29 mouse cellular contexts compared by ENCODE assay signal in genomic region chr17:31224591-31224990, GRCm38 (mm10). TPM values are rescaled to one million over a fixed set of nuclear protein-coding genes. Genes with fewer than 3 reads are reported as not detected.
DNase-seq lines count a peak whose midpoint lies in the region; ATAC-seq and TF ChIP-seq lines count a peak whose summit lies in the region.
"Had no signal": no experiment of that assay in that cellular context is flagged by ENCODE, and none has a peak within 500 bp of the region (broad histone marks: within the 10 kb centered on the region; RNA-seq: fewer than 3 reads in every experiment).

No protein-coding gene starts in this region.

- peaks cover 18% of the 10 kb centered on the region for H3K4me1 ChIP-seq in liver, postnatal 0 days (ENCODE audit: insufficient read depth)
- peaks cover 22% of the 10 kb centered on the region for H3K4me1 ChIP-seq in liver, embryonic 11.5 days (replicated peaks; ENCODE audit: control insufficient read depth, insufficient read depth, low read length)
- H3K4me1 ChIP-seq in bone marrow, adult 2 months (ENCODE audit: control insufficient read depth, insufficient read depth, low read length): peaks cover 15% of the 10 kb centered on the region
- no peaks in the 10 kb centered on the region for H3K4me1 ChIP-seq in hindbrain, postnatal 0 days (ENCODE audit: insufficient read depth, low read length)
- H3K4me1 ChIP-seq in midbrain, embryonic 11.5 days (ENCODE audit: control insufficient read depth, insufficient read depth, low read length): no peaks in the 10 kb centered on the region
- H3K4me1 ChIP-seq: forebrain, embryonic 15.5 days; heart, embryonic 12.5 days; hindbrain, embryonic 15.5 days; limb, embryonic 15.5 days; neural tube, embryonic 15.5 days had no signal

- peak overlapping the region; percentile 39; the same call in 1 of the 2 replicates for H3K27ac ChIP-seq in liver, postnatal 0 days (ENCODE audit: low read depth)
- H3K27ac ChIP-seq in liver, embryonic 11.5 days (ENCODE audit: low read depth, low read length): no peak overlapping the region
- peak overlapping the region; percentile 34; the same call in 1 of the 2 replicates for H3K27ac ChIP-seq in bone marrow, adult 2 months (ENCODE audit: control insufficient read depth, insufficient read depth, low read depth, low read length, poor library complexity)
- no peak overlapping the region for H3K27ac ChIP-seq in hindbrain, postnatal 0 days
- H3K27ac ChIP-seq in midbrain, embryonic 11.5 days (ENCODE audit: low read depth, low read length): no peak overlapping the region
- H3K27ac ChIP-seq: forebrain, embryonic 15.5 days; hindbrain, embryonic 15.5 days; kidney, postnatal 0 days; limb, embryonic 15.5 days; lung, embryonic 15.5 days; neural tube, embryonic 15.5 days; stomach, postnatal 0 days had no signal

- ATAC-seq in liver, postnatal 0 days: no peak
- no peak for ATAC-seq in liver, embryonic 11.5 days (replicated peaks; ENCODE audit: low FRiP score)
- ATAC-seq in hindbrain, postnatal 0 days: no peak
- ATAC-seq in midbrain, embryonic 11.5 days (ENCODE audit: low FRiP score): no peak
- ATAC-seq: forebrain, embryonic 15.5 days had no signal

- H3K27me3 ChIP-seq in liver, postnatal 0 days (ENCODE audit: insufficient read depth, low read length): no peaks in the 10 kb centered on the region
- no peaks in the 10 kb centered on the region for H3K27me3 ChIP-seq in liver, embryonic 11.5 days (replicated peaks; ENCODE audit: control insufficient read depth, insufficient read depth, low read length)
- no peaks in the 10 kb centered on the region for H3K27me3 ChIP-seq in splenic B cell, adult 2 months (ENCODE audit: control insufficient read depth, insufficient read depth, low read length, poor library complexity, severe bottlenecking)
- no peaks in the 10 kb centered on the region for H3K27me3 ChIP-seq in hindbrain, postnatal 0 days (ENCODE audit: insufficient read depth, low read length)
- no peaks in the 10 kb centered on the region for H3K27me3 ChIP-seq in midbrain, embryonic 11.5 days (ENCODE audit: control insufficient read depth, insufficient read depth, low read length)
- H3K27me3 ChIP-seq: forebrain, embryonic 15.5 days; hindbrain, embryonic 15.5 days; lung, embryonic 15.5 days; neural tube, embryonic 15.5 days had no signal

- no peak for TF ChIP-seq POLR2A in bone marrow, adult 2 months (IDR thresholded peaks at IDR 0.05; ENCODE audit: borderline replicate concordance, control insufficient read depth, low read depth, low read length)

- H3K9me3 ChIP-seq in liver, postnatal 0 days (ENCODE audit: low read length): no peaks in the 10 kb centered on the region
- H3K9me3 ChIP-seq in liver, embryonic 11.5 days (ENCODE audit: control insufficient read depth, low read length): no peaks in the 10 kb centered on the region
- H3K9me3 ChIP-seq in hindbrain, postnatal 0 days (ENCODE audit: low read length): no peaks in the 10 kb centered on the region
- no peaks in the 10 kb centered on the region for H3K9me3 ChIP-seq in midbrain, embryonic 11.5 days (ENCODE audit: control insufficient read depth, low read length)
- H3K9me3 ChIP-seq: forebrain, embryonic 15.5 days; heart, embryonic 12.5 days; hindbrain, embryonic 15.5 days; limb, embryonic 15.5 days; lung, embryonic 15.5 days; neural tube, embryonic 15.5 days had no signal

- TF ChIP-seq CTCF in liver, postnatal 0 days (IDR thresholded peaks at IDR 0.05; ENCODE audit: low read depth): no peak
- TF ChIP-seq CTCF in bone marrow, adult 2 months (IDR thresholded peaks at IDR 0.05; ENCODE audit: control insufficient read depth, insufficient read depth, low read length): no peak
- TF ChIP-seq CTCF in hindbrain, postnatal 0 days (IDR thresholded peaks at IDR 0.05; ENCODE audit: low read depth): no peak

- no peak overlapping the region for H3K9ac ChIP-seq in liver, postnatal 0 days (replicated peaks)
- no peak overlapping the region for H3K9ac ChIP-seq in liver, embryonic 11.5 days (ENCODE audit: low read depth, low read length)
- no peak overlapping the region for H3K9ac ChIP-seq in hindbrain, postnatal 0 days (replicated peaks; ENCODE audit: low read length)
- no peak overlapping the region for H3K9ac ChIP-seq in midbrain, embryonic 11.5 days (ENCODE audit: low read length)
- H3K9ac ChIP-seq: forebrain, embryonic 15.5 days; heart, embryonic 12.5 days; hindbrain, embryonic 15.5 days; limb, embryonic 15.5 days; lung, embryonic 15.5 days; neural tube, embryonic 15.5 days had no signal

- TF ChIP-seq EP300 in liver, postnatal 0 days (IDR thresholded peaks at IDR 0.05; ENCODE audit: low read depth): no peak

- H3K36me3 ChIP-seq in liver, postnatal 0 days (replicated peaks; ENCODE audit: insufficient read depth, low read length): no peaks in the 10 kb centered on the region; the same call in 1 of the 2 replicates
- no peaks in the 10 kb centered on the region; the same call in 1 of the 2 replicates for H3K36me3 ChIP-seq in liver, embryonic 11.5 days (ENCODE audit: control insufficient read depth, insufficient read depth, low read length)
- H3K36me3 ChIP-seq in splenic B cell, adult 2 months (ENCODE audit: control insufficient read depth, insufficient read depth, low read length, poor library complexity, severe bottlenecking): no peaks in the 10 kb centered on the region
- no peaks in the 10 kb centered on the region for H3K36me3 ChIP-seq in hindbrain, postnatal 0 days (ENCODE audit: insufficient read depth, low read length)
- no peaks in the 10 kb centered on the region for H3K36me3 ChIP-seq in midbrain, embryonic 11.5 days (ENCODE audit: control insufficient read depth, insufficient read depth, low read length)
- H3K36me3 ChIP-seq: forebrain, embryonic 15.5 days; G1E; heart, embryonic 12.5 days; hindbrain, embryonic 15.5 days; limb, embryonic 15.5 days; lung, embryonic 15.5 days; neural tube, embryonic 15.5 days had no signal

- 58% methylated on average over 8 of the region's 8 CpGs for WGBS in liver, postnatal 0 days (ENCODE audit: insufficient replicate concordance)
- 69% methylated on average over 8 of the region's 8 CpGs for WGBS in liver, embryonic 11.5 days
- WGBS in bone marrow, adult 2 months: 33% methylated on average over 8 of the region's 8 CpGs
- WGBS in hindbrain, postnatal 0 days: 85% methylated on average over 8 of the region's 8 CpGs
- 85% methylated on average over 8 of the region's 8 CpGs for WGBS in midbrain, embryonic 11.5 days

- no peak overlapping the region for H3K4me2 ChIP-seq in liver, postnatal 0 days (ENCODE audit: low read depth, low read length)
- H3K4me2 ChIP-seq in liver, embryonic 11.5 days: no peak overlapping the region
- no peak overlapping the region for H3K4me2 ChIP-seq in hindbrain, postnatal 0 days (ENCODE audit: low read depth, low read length)
- H3K4me2 ChIP-seq in midbrain, embryonic 11.5 days: no peak overlapping the region
- H3K4me2 ChIP-seq: forebrain, embryonic 15.5 days; heart, embryonic 12.5 days; hindbrain, embryonic 15.5 days; limb, embryonic 15.5 days; lung, embryonic 15.5 days; neural tube, embryonic 15.5 days had no signal

- H3K4me3 ChIP-seq in liver, postnatal 0 days (ENCODE audit: low read depth, low read length): no peak overlapping the region
- no peak overlapping the region for H3K4me3 ChIP-seq in liver, embryonic 11.5 days (ENCODE audit: low read depth, low read length)
- H3K4me3 ChIP-seq in bone marrow, adult 2 months (replicated peaks; ENCODE audit: control insufficient read depth, low read depth, low read length): no peak overlapping the region
- H3K4me3 ChIP-seq in hindbrain, postnatal 0 days (ENCODE audit: low read length): no peak overlapping the region
- no peak overlapping the region for H3K4me3 ChIP-seq in midbrain, embryonic 11.5 days (ENCODE audit: low read depth, low read length)
- H3K4me3 ChIP-seq: forebrain, embryonic 15.5 days; heart, embryonic 12.5 days; hindbrain, embryonic 15.5 days; limb, embryonic 15.5 days; lung, embryonic 15.5 days; neural tube, embryonic 15.5 days had no signal

- intact Hi-C loops in left cerebral cortex, postnatal 25 days (cut with DNase I): no loop called here

- no peak for DNase-seq in liver, postnatal 0 days
- DNase-seq in liver, embryonic 11.5 days (ENCODE audit: low spot score): no peak
- DNase-seq in splenic B cell, adult 2 months (ENCODE audit: low read depth, low spot score): peak; percentile 33
- no peak for DNase-seq in hindbrain, postnatal 0 days (ENCODE audit: low spot score)
- DNase-seq in left cerebral cortex, postnatal 25 days (ENCODE audit: low spot score in 2 of 2): no peak
- DNase-seq in midbrain, embryonic 11.5 days (ENCODE audit: low spot score, missing footprints): no peak
- DNase-seq: adrenal gland, postnatal 25 days; cerebellum, adult 11-12 months; cerebellum, postnatal 25 days; embryo, embryonic 11 days; gastrocnemius, postnatal 36 days; kidney, adult 18-20 months; midbrain, embryonic 14.5 days; right cerebral cortex, postnatal 25 days had no signal

RNA-seq across cellular contexts. Expression of gene Ubash3a, which starts 16.9 kb away (rescaled TPM):
- 4.2 and 4.6 TPM in 2 replicates for polyA plus RNA-seq in liver, postnatal 0 days (2015; fragmentation: Nextera tagmentation; extraction: Ambion mirVana)
- 37.9 and 42.5 TPM in 2 replicates for polyA plus RNA-seq in liver, embryonic 11.5 days (2014; fragmentation: Nextera tagmentation; extraction: Ambion mirVana)
- 7.3 and 13.0 TPM in 2 replicates for polyA plus RNA-seq in bone marrow, adult 2 months (2011; ENCODE audit: insufficient read depth, insufficient read length, low replicate concordance, missing spikeins)
- 0.21 TPM in 1 of 2 replicates, not detected in the other for total RNA-seq in hindbrain, postnatal 0 days (2014; rRNA removed)
- polyA plus RNA-seq in hindbrain, postnatal 0 days (2015; fragmentation: Nextera tagmentation; extraction: Ambion mirVana): not detected in 2 replicates
- not detected for total RNA-seq in left cerebral cortex, postnatal 25 days (2021)
- polyA plus RNA-seq in midbrain, embryonic 11.5 days (2014; fragmentation: Nextera tagmentation; extraction: Ambion mirVana): 0.59 TPM in 1 of 2 replicates, not detected in the other
- total RNA-seq: adrenal gland, postnatal 25 days; heart, postnatal 25 days; left cerebral cortex, postnatal 36 days had no signal
- polyA plus RNA-seq: G1E; hindbrain, embryonic 15.5 days; midbrain, embryonic 14.5 days; neural tube, embryonic 15.5 days had no signal

RNA-seq across cellular contexts. Expression of gene Tmprss3, which starts 25.8 kb away (rescaled TPM):
- polyA plus RNA-seq in liver, postnatal 0 days (2015; fragmentation: Nextera tagmentation; extraction: Ambion mirVana): 0.62 and 0.73 TPM in 2 replicates
- 0.12 and 0.45 TPM in 2 replicates for polyA plus RNA-seq in liver, embryonic 11.5 days (2014; fragmentation: Nextera tagmentation; extraction: Ambion mirVana)
- polyA plus RNA-seq in bone marrow, adult 2 months (2011; ENCODE audit: insufficient read depth, insufficient read length, low replicate concordance, missing spikeins): 4.2 and 4.3 TPM in 2 replicates
- 0.10 TPM in 1 of 2 replicates, not detected in the other for total RNA-seq in hindbrain, postnatal 0 days (2014; rRNA removed)
- polyA plus RNA-seq in hindbrain, postnatal 0 days (2015; fragmentation: Nextera tagmentation; extraction: Ambion mirVana): 0.14 and 0.23 TPM in 2 replicates
- total RNA-seq in left cerebral cortex, postnatal 25 days (2021): under 1 TPM in 1 of 2 experiments, not detected in 1; 0.14 TPM
- polyA plus RNA-seq in midbrain, embryonic 11.5 days (2014; fragmentation: Nextera tagmentation; extraction: Ambion mirVana): 0.10 and 0.16 TPM in 2 replicates
- total RNA-seq: adrenal gland, postnatal 25 days; G1E; gastrocnemius, postnatal 36 days; heart, postnatal 25 days; left cerebral cortex, postnatal 36 days had no signal
- polyA plus RNA-seq: forebrain, embryonic 15.5 days; G1E; heart, embryonic 12.5 days; hindbrain, embryonic 15.5 days; midbrain, embryonic 14.5 days had no signal

RNA-seq across cellular contexts. Expression of gene Rsph1, which starts 52.6 kb away (rescaled TPM):
- 0.90 and 1.0 TPM in 2 replicates for polyA plus RNA-seq in liver, postnatal 0 days (2015; fragmentation: Nextera tagmentation; extraction: Ambion mirVana)
- polyA plus RNA-seq in liver, embryonic 11.5 days (2014; fragmentation: Nextera tagmentation; extraction: Ambion mirVana): 0.40 and 0.88 TPM in 2 replicates
- 5.8 and 10.4 TPM in 2 replicates for polyA plus RNA-seq in bone marrow, adult 2 months (2011; ENCODE audit: insufficient read depth, insufficient read length, low replicate concordance, missing spikeins)
- 0.50 and 1.3 TPM in 2 replicates for total RNA-seq in hindbrain, postnatal 0 days (2014; rRNA removed)
- polyA plus RNA-seq in hindbrain, postnatal 0 days (2015; fragmentation: Nextera tagmentation; extraction: Ambion mirVana): 8.9 TPM in 2 replicates
- 10 to 100 TPM; 16.7 to 17.7 TPM for total RNA-seq in left cerebral cortex, postnatal 25 days (2021)
- 0.63 and 1.7 TPM in 2 replicates for polyA plus RNA-seq in midbrain, embryonic 11.5 days (2014; fragmentation: Nextera tagmentation; extraction: Ambion mirVana)
- total RNA-seq: G1E had no signal
- polyA plus RNA-seq: G1E had no signal

RNA-seq across cellular contexts. Expression of gene Tff1, which starts 59.5 kb away (rescaled TPM):
- polyA plus RNA-seq in liver, postnatal 0 days (2015; fragmentation: Nextera tagmentation; extraction: Ambion mirVana): not detected in 2 replicates
- not detected in 2 replicates for polyA plus RNA-seq in liver, embryonic 11.5 days (2014; fragmentation: Nextera tagmentation; extraction: Ambion mirVana)
- polyA plus RNA-seq in bone marrow, adult 2 months (2011; ENCODE audit: insufficient read depth, insufficient read length, low replicate concordance, missing spikeins): not detected in 2 replicates
- total RNA-seq in hindbrain, postnatal 0 days (2014; rRNA removed): not detected in 2 replicates
- not detected in 2 replicates for polyA plus RNA-seq in hindbrain, postnatal 0 days (2015; fragmentation: Nextera tagmentation; extraction: Ambion mirVana)
- not detected for total RNA-seq in left cerebral cortex, postnatal 25 days (2021)
- polyA plus RNA-seq in midbrain, embryonic 11.5 days (2014; fragmentation: Nextera tagmentation; extraction: Ambion mirVana): not detected in 2 replicates
- total RNA-seq: adrenal gland, postnatal 25 days; G1E; gastrocnemius, postnatal 36 days; heart, postnatal 25 days; layer of hippocampus, adult 8-10 months; left cerebral cortex, postnatal 36 days had no signal
- polyA plus RNA-seq: embryonic facial prominence, embryonic 14.5 days; forebrain, embryonic 15.5 days; G1E; heart, embryonic 12.5 days; hindbrain, embryonic 15.5 days; limb, embryonic 15.5 days; lung, embryonic 15.5 days; midbrain, embryonic 14.5 days; neural tube, embryonic 15.5 days; urinary bladder, adult 2 months had no signal

Comparison
In these comparisons a context has a peak if more than half of its experiments do, and no peak if none do; other contexts are left out.
1. H3K27ac ChIP-seq: peak in liver, postnatal 0 days (single experiment) and bone marrow, adult 2 months (single experiment); none in liver, embryonic 11.5 days (single experiment), hindbrain, postnatal 0 days (single experiment) and midbrain, embryonic 11.5 days (single experiment).